Mouse (Mus musculus) CH12.LX (cell line): Measurements from ENCODE around the gene Chrm4.

Source experiments
- CHD2 ChIP-seq: IDR thresholded peaks from 2 replicates; pipeline ENCODE4 v1.6.1; 2011; ENCODE audit warnings: low read length, improper control_type of control experiment
- CTCF ChIP-seq, 2 experiments: IDR thresholded peaks in 1 of 2; conservative IDR thresholded peaks in 1 of 2; 2 replicates each; pipeline ENCODE4 v1.5.1; 2011 to 2012; ENCODE audit warnings: low read depth in 2 of 2, low read length in 2 of 2, improper control_type of control experiment in 1 of 2, inconsistent platforms in 1 of 2, mild to moderate bottlenecking in 1 of 2, moderate library complexity in 1 of 2
- E2F4 ChIP-seq: IDR thresholded peaks from 2 replicates; pipeline ENCODE4 v1.6.1; 2011; ENCODE audit warnings: low read depth, low read length, improper control_type of control experiment; ENCODE audit not compliant: insufficient replicate concordance
- GABPA ChIP-seq: IDR thresholded peaks from 2 replicates; pipeline ENCODE4 v1.6.1; 2012; ENCODE audit warnings: low read depth, low read length, improper control_type of control experiment, inconsistent platforms; ENCODE audit not compliant: insufficient replicate concordance
- JUND ChIP-seq: conservative IDR thresholded peaks from 2 replicates; pipeline ENCODE4 v1.6.1; 2011; ENCODE audit warnings: low read depth, low read length, improper control_type of control experiment
- KAT2A ChIP-seq: IDR thresholded peaks from 2 replicates; pipeline ENCODE4 v1.6.1; 2012; ENCODE audit warnings: low read length, improper control_type of control experiment, inconsistent platforms; ENCODE audit not compliant: insufficient replicate concordance
- MAFK ChIP-seq: IDR thresholded peaks from 2 replicates; pipeline ENCODE4 v1.6.1; 2011; ENCODE audit warnings: low read length, improper control_type of control experiment; ENCODE audit not compliant: insufficient replicate concordance
- POLR2A ChIP-seq: IDR thresholded peaks from 2 replicates; pipeline ENCODE4 v1.6.1; 2011; ENCODE audit warnings: low read depth, mild to moderate bottlenecking, improper control_type of control experiment, low read length
- ZC3H11A ChIP-seq: IDR thresholded peaks from 2 replicates; pipeline ENCODE4 v1.6.1; 2012; ENCODE audit warnings: low read depth, mild to moderate bottlenecking, inconsistent platforms, low read length, improper control_type of control experiment
- ZMIZ1 ChIP-seq: IDR thresholded peaks from 2 replicates; pipeline ENCODE4 v1.6.1; 2012; ENCODE audit warnings: low read depth, mild to moderate bottlenecking, inconsistent platforms, low read length, improper control_type of control experiment

GRCm38 (mm10) chr2:91955875-91956274, 28.8 kb downstream of the Chrm4 start:
- TF ChIP-seq CTCF (conservative IDR thresholded peaks at IDR 0.05 in 1 of 2, IDR thresholded peaks at IDR 0.05 in 1 of 2; ENCODE audit: low read depth in 2 of 2, low read length in 2 of 2) (no peak), MAFK (no peak), JUND (no peak), ZC3H11A (no peak), POLR2A (no peak), CHD2 (no peak), E2F4 (no peak), KAT2A (no peak), GABPA (no peak), ZMIZ1 (no peak)
